Mouse (Mus musculus) liver, postnatal 0 days (tissue): ENCODE measurements around the gene Rbms3.

Experiments used
- CTCF ChIP-seq: sonication (generic); IDR thresholded peaks from 2 replicates; pipeline ENCODE4 v1.5.1; 2016; ENCODE audit warnings: antibody characterized with exemption, low read depth
- EP300 ChIP-seq: IDR thresholded peaks from 2 replicates; pipeline ENCODE4 v1.6.1; 2016; ENCODE audit warnings: antibody characterized with exemption, low read depth, mild to moderate bottlenecking

DNA sequence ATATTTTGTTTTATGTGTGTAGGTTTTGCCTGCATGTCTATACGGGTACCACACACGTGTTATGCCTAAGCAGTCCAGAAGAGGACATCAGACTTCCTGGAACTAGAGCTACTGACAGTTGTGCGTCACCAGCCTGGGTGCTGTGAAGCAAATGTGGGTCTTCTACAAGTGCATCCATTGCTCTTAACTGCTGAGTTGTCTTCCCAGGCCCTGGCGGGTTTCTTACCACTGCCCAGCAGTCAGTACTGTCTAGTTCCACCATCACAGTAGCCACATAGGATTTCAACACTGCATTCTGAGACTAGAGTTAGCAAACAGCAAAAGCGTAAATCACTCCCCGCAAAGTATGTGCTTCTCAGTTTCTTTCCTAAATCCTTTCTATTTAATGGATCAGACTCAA lies 259.6 kb downstream of the Rbms3 start:
- TF ChIP-seq CTCF, result no peak
- no peak for TF ChIP-seq EP300
